Mouse (Mus musculus) heart, adult 2 months (tissue): ENCODE data around the gene Adamts12. TPM values are rescaled to one million over a fixed set of nuclear protein-coding genes. Genes with fewer than 3 reads are reported as not detected.
A peak's percentile ranks its signal among the peaks of the same experiment; 100 is the strongest.

Source experiments
- DNase-seq, 2 experiments: peaks; one replicate each; pipeline ENCODE4 v3.0.0; 2021
- H3K27ac ChIP-seq: fragments of 200-600 bp; 2 replicates; pipeline ENCODE4 v1.8.1; 2022
- H3K27me3 ChIP-seq: fragments of 200-500 bp; 2 replicates; pipeline ENCODE4 v1.6.1; 2012; ENCODE audit warnings: mild to moderate bottlenecking, low read length, inconsistent platforms, mixed read lengths; ENCODE audit not compliant: control insufficient read depth, insufficient read depth
- H3K36me3 ChIP-seq: fragments of 200-500 bp; 2 replicates; pipeline ENCODE4 v1.6.1; 2012; ENCODE audit warnings: low read length, inconsistent platforms; ENCODE audit not compliant: control insufficient read depth, insufficient read depth
- H3K4me1 ChIP-seq: fragments of 200-500 bp; 2 replicates; pipeline ENCODE4 v1.6.1; 2011; ENCODE audit warnings: low read length; ENCODE audit not compliant: control insufficient read depth, insufficient read depth
- H3K4me3 ChIP-seq: fragments of 200-600 bp; 2 replicates; pipeline ENCODE4 v1.8.1; 2022
- H3K79me2 ChIP-seq: fragments of 200-500 bp; replicated peaks from 2 replicates; pipeline ENCODE4 v1.6.1; 2012; ENCODE audit warnings: mild to moderate bottlenecking, inconsistent platforms, low read length, moderate library complexity, mixed read lengths; ENCODE audit not compliant: control insufficient read depth, insufficient read depth
- H3K9ac ChIP-seq: fragments of 200-500 bp; 2 replicates; pipeline ENCODE4 v1.6.1; 2012; ENCODE audit warnings: low read depth, mild to moderate bottlenecking, control low read depth, inconsistent platforms, low read length, mixed read lengths
- CTCF ChIP-seq: fragments of 200-600 bp; IDR thresholded peaks from 2 replicates; pipeline ENCODE4 v1.8.1; 2022; ENCODE audit warnings: antibody characterized with exemption, mild to moderate bottlenecking, moderate library complexity
- EP300 ChIP-seq: fragments of 200-500 bp; IDR thresholded peaks from 2 replicates; pipeline ENCODE4 v1.6.1; 2011; ENCODE audit warnings: low read depth, low read length, control low read depth; ENCODE audit not compliant: insufficient read depth
- POLR2A ChIP-seq: fragments of 200-500 bp; IDR thresholded peaks from 2 replicates; pipeline ENCODE4 v1.6.1; 2011; ENCODE audit warnings: mild to moderate bottlenecking, low read depth, low read length, control low read depth; ENCODE audit not compliant: insufficient read depth
- WGBS: fragments of 180-500 bp; shearing (Covaris S2); methylation state at CpG from one replicate; pipeline ENCODE4 v1.1.7; 2018; 5-methylcytosine and 5-hydroxymethylcytosine counted together
- intact Hi-C: fragments of 180-260 bp; cut with DNase I; formaldehyde crosslinking; loops from one replicate; pipeline ENCODE4 v1.15.1; 2025
- polyA plus RNA-seq: library from polyadenylated mRNA; depleted of rRNA; stranded (reverse); fragments of >200 nt; gene quantifications from 2 replicates; pipeline ENCODE4 v1.2.3, GENCODE M21; 2012
- total RNA-seq, 2 experiments: library from RNA; stranded (reverse); gene quantifications; 2 replicates each; pipeline ENCODE4 v1.2.3; 2021

The Adamts12 gene
- total and polyA plus RNA-seq, 3 experiments, result 0.64 to 2.7 (median 1.3) TPM

GRCm38 (mm10) chr15:11084241-11084992 lies 19.8 kb downstream of the Adamts12 start:
- H3K36me3 ChIP-seq, result no peaks in the 10 kb centered on the region
- no peak for DNase-seq
- H3K27ac ChIP-seq, result peak overlapping the region; percentile 3; the same call in 1 of the 2 replicates

GRCm38 (mm10) chr15:11084993-11085365 lies 20.4 kb downstream of the Adamts12 start:
- TF ChIP-seq EP300, result no peak
- no peak for TF ChIP-seq CTCF
- TF ChIP-seq POLR2A, result no peak
- WGBS, result 55% methylated on average over 1 of the region's 1 CpGs

More at GRCm38 (mm10) chr15:11084241-11084992, 19.8 kb downstream of the Adamts12 start:
- intact Hi-C loops, result no loop called here
- no peak overlapping the region for H3K4me3 ChIP-seq
- H3K27me3 ChIP-seq, result no peaks in the 10 kb centered on the region
- H3K79me2 ChIP-seq, result no peaks in the 10 kb centered on the region
- H3K4me1 ChIP-seq, result peaks cover 2% of the 10 kb centered on the region
- WGBS, result 31% methylated on average over 9 of the region's 9 CpGs
- TF ChIP-seq EP300 (no peak), POLR2A (no peak), CTCF (no peak)
- H3K9ac ChIP-seq, result no peak overlapping the region

GRCm38 (mm10) chr15:11089494-11089893 lies 24.9 kb downstream of the Adamts12 start:
- no peak for TF ChIP-seq EP300
- intact Hi-C loops, result no loop called here
- 52% methylated on average over 3 of the region's 3 CpGs for WGBS

More at GRCm38 (mm10) chr15:11084993-11085365, 20.4 kb downstream of the Adamts12 start:
- Histone ChIP-seq H3K79me2 (no peaks in the 10 kb centered on the region), H3K9ac (no peak overlapping the region), H3K4me3 (no peak overlapping the region), H3K36me3 (no peaks in the 10 kb centered on the region), H3K27ac (no peak overlapping the region), H3K4me1 (peaks cover 2% of the 10 kb centered on the region), H3K27me3 (no peaks in the 10 kb centered on the region)
- intact Hi-C loops, result no loop called here
- no peak for DNase-seq

GRCm38 (mm10) chr15:11095566-11095965 lies 31.0 kb downstream of the Adamts12 start:
- no peak for DNase-seq
- WGBS, result 54% methylated on average over 3 of the region's 3 CpGs
- Histone ChIP-seq H3K79me2 (no peaks in the 10 kb centered on the region), H3K27ac (no peak overlapping the region), H3K4me1 (no peaks in the 10 kb centered on the region), H3K4me3 (no peak overlapping the region), H3K9ac (no peak overlapping the region), H3K27me3 (no peaks in the 10 kb centered on the region), H3K36me3 (no peaks in the 10 kb centered on the region)
- intact Hi-C loops, result no loop called here
- TF ChIP-seq POLR2A, result no peak
- TF ChIP-seq CTCF, result no peak
- TF ChIP-seq EP300, result no peak

More at GRCm38 (mm10) chr15:11089494-11089893, 24.9 kb downstream of the Adamts12 start:
- H3K4me3 ChIP-seq, result no peak overlapping the region
- no peaks in the 10 kb centered on the region; the same call in 1 of the 2 replicates for H3K4me1 ChIP-seq
- no peak for DNase-seq
- H3K27ac ChIP-seq, result no peak overlapping the region
- no peaks in the 10 kb centered on the region for H3K27me3 ChIP-seq
- no peak overlapping the region for H3K9ac ChIP-seq
- H3K36me3 ChIP-seq, result no peaks in the 10 kb centered on the region
- H3K79me2 ChIP-seq, result no peaks in the 10 kb centered on the region

- intact Hi-C loops, result no loop called here
- Histone ChIP-seq H3K27me3 (no peaks in the 10 kb centered on the region), H3K9ac (no peak overlapping the region), H3K36me3 (no peaks in the 10 kb centered on the region), H3K79me2 (no peaks in the 10 kb centered on the region), H3K4me3 (no peak overlapping the region), H3K27ac (no peak overlapping the region), H3K4me1 (no peaks in the 10 kb centered on the region)
- no peak for TF ChIP-seq CTCF
- TF ChIP-seq EP300, result no peak
- TF ChIP-seq POLR2A, result no peak
- WGBS, result 59% methylated on average over 4 of the region's 4 CpGs
- DNase-seq, result no peak
Observed at GRCm38 (mm10) chr15:11097967-11098702, 33.5 kb downstream of the Adamts12 start.

- H3K36me3 ChIP-seq, result no peaks in the 10 kb centered on the region
- H3K27ac ChIP-seq, result no peak overlapping the region
- H3K4me3 ChIP-seq, result no peak overlapping the region
- no peak for DNase-seq
- 74% methylated on average over 7 of the region's 7 CpGs for WGBS
- no peak overlapping the region for H3K9ac ChIP-seq
- H3K4me1 ChIP-seq, result no peaks in the 10 kb centered on the region
- no peaks in the 10 kb centered on the region for H3K27me3 ChIP-seq
- no peaks in the 10 kb centered on the region for H3K79me2 ChIP-seq
- intact Hi-C loops, result no loop called here
- TF ChIP-seq POLR2A, result no peak
- TF ChIP-seq CTCF, result no peak
- TF ChIP-seq EP300, result no peak
Observed at GRCm38 (mm10) chr15:11098940-11099339, 34.4 kb downstream of the Adamts12 start.
